Mouse (Mus musculus): ENCODE results near the gene Srpk2. TPM values are rescaled to one million over a fixed set of nuclear protein-coding genes. Genes with fewer than 3 reads are reported as not detected.

Gene Srpk2
- total and polyA plus RNA-seq, 3 experiments = 20.6 to 31.1 (median 23.3) TPM

DNA sequence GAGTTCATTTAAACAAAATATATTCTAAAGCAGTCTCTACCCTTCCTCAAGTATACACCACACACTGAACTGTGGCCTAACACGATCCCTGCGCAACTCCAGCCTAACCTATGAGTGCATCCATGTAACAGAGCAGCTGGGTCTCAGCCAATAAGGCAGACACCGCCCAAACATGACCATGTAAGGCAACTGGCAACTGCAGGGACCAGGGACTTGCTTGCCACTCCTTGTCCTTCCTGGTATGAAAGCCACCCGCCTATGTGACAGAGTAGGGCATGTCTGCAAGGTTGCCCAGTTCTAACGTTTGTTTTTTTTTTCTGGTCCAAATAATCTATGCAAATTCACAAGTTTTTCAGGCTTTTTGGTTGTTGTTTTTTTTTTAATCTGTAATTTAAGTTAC is 132.7 kb downstream of the Srpk2 start:
- no peaks in the 10 kb centered on the region for H3K4me1 ChIP-seq (ENCODE audit: control insufficient read depth in 1 of 2, insufficient read depth in 2 of 2)
- H3K9me3 ChIP-seq (replicated peaks; ENCODE audit: low read length) = no peaks in the 10 kb centered on the region
- peaks cover 9 to 53% of the 10 kb centered on the region in 2 experiments for H3K36me3 ChIP-seq (replicated peaks in 1 of 2; ENCODE audit: control insufficient read depth in 1 of 2, insufficient read depth in 1 of 2, low read length in 1 of 2)
- DNase-seq (ENCODE audit: extremely low read depth) = no peak
- H3K4me2 ChIP-seq (ENCODE audit: insufficient read depth, low read depth, poor library complexity, severe bottlenecking) = no peak overlapping the region
- in situ Hi-C loops (cut with MboI; ENCODE audit: low pct_ligation_motif_present, low pct_unique_long_range_greater_than_20kb, low sequenced_read_pairs) = no loop called here
- H3K27ac ChIP-seq (ENCODE audit: insufficient read depth, low read depth) = no peak overlapping the region
- H3K9ac ChIP-seq (ENCODE audit: insufficient read depth, low read depth) = no peak overlapping the region
- TF ChIP-seq PAX5 (IDR thresholded peaks at IDR 0.05; ENCODE audit: low read length) = no peak
- no peak for TF ChIP-seq RAD21 (IDR thresholded peaks at IDR 0.05; ENCODE audit: low read depth, low read length)
- no peak for TF ChIP-seq ETS1 (conservative IDR thresholded peaks at IDR 0.05; ENCODE audit: low read depth, low read length)
- TF ChIP-seq MAZ (IDR thresholded peaks at IDR 0.05; ENCODE audit: low read depth, low read length) = no peak
- no peak for TF ChIP-seq JUND (conservative IDR thresholded peaks at IDR 0.05; ENCODE audit: low read depth, low read length)
- TF ChIP-seq ELF1 (IDR thresholded peaks at IDR 0.05; ENCODE audit: low read depth, low read length) = no peak
- no peak for TF ChIP-seq CHD1 (IDR thresholded peaks at IDR 0.05; ENCODE audit: low read depth, low read length)
- no peak for TF ChIP-seq NELFE (IDR thresholded peaks at IDR 0.05; ENCODE audit: low read depth, low read length)
- no peak for TF ChIP-seq CTCF (conservative IDR thresholded peaks at IDR 0.05 in 1 of 2, IDR thresholded peaks at IDR 0.05 in 1 of 2; ENCODE audit: low read depth in 2 of 2, low read length in 2 of 2)
- TF ChIP-seq HCFC1 (IDR thresholded peaks at IDR 0.05; ENCODE audit: low read depth, low read length) = no peak
- TF ChIP-seq IRF4 (IDR thresholded peaks at IDR 0.05; ENCODE audit: low read depth, low read length) = no peak
- no peak for TF ChIP-seq MYC (IDR thresholded peaks at IDR 0.05; ENCODE audit: low read depth, low read length)
- no peak for TF ChIP-seq GABPA (IDR thresholded peaks at IDR 0.05; ENCODE audit: insufficient replicate concordance, low read depth, low read length)
- TF ChIP-seq POLR2AphosphoS2 (IDR thresholded peaks at IDR 0.05; ENCODE audit: low read depth, low read length) = no peak
- TF ChIP-seq ZKSCAN1 (IDR thresholded peaks at IDR 0.05; ENCODE audit: borderline replicate concordance, low read depth, low read length) = no peak
- no peaks in the 10 kb centered on the region for H3K27me3 ChIP-seq (replicated peaks)
- H3K4me3 ChIP-seq (replicated peaks in 1 of 3; ENCODE audit: low read depth in 2 of 3, low read length in 2 of 3, poor library complexity in 1 of 3) = no peak overlapping the region
- dilution Hi-C loops (cut with MboI; ENCODE audit: extremely low pct_ligation_motif_present, extremely low pct_unique_long_range_greater_than_20kb, low sequenced_read_pairs) = no loop called here
- H3K79me2 ChIP-seq (replicated peaks; ENCODE audit: control insufficient read depth, extremely low read depth, insufficient read depth, poor library complexity, severe bottlenecking) = 0 out of 2 replicates have a peak, but pooled peaks cover 3% of the 10 kb centered on the region

DNA sequence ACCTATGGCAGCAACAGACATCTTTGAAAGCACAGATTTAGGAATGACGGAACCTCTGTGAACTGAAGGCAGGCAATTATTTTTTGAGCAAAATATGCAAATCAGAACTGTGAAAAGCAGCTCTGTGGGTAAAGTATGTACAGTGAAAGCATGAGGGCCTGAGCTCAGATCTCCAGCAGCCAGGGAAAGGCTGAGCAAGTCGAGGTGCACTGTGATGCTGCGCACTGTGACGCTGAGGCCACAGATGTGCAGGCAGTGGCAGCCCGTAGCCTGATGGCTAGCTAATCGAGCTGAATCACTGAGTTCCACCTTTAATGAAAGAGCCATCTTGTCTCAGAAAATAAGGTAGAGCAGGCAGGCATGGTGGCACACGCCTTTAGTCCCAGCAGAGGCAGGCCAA is 148.7 kb downstream of the Srpk2 start:
- Histone ChIP-seq H3K36me3 (replicated peaks in 1 of 2; ENCODE audit: control insufficient read depth in 1 of 2, insufficient read depth in 1 of 2, low read length in 1 of 2) (peaks cover 36 to 70% of the 10 kb centered on the region in 2 experiments), H3K9ac (ENCODE audit: insufficient read depth, low read depth) (no peak overlapping the region), H3K27me3 (replicated peaks) (no peaks in the 10 kb centered on the region), H3K4me2 (ENCODE audit: insufficient read depth, low read depth, poor library complexity, severe bottlenecking) (no peak overlapping the region), H3K4me3 (replicated peaks in 1 of 3; ENCODE audit: low read depth in 2 of 3, low read length in 2 of 3, poor library complexity in 1 of 3) (no peak overlapping the region), H3K79me2 (replicated peaks; ENCODE audit: control insufficient read depth, extremely low read depth, insufficient read depth, poor library complexity, severe bottlenecking) (no peaks in the 10 kb centered on the region), H3K4me1 (ENCODE audit: control insufficient read depth in 1 of 2, insufficient read depth in 2 of 2) (peaks cover 0 to 10% of the 10 kb centered on the region in 2 experiments; a peak in 2 of 4 replicates), H3K9me3 (replicated peaks; ENCODE audit: low read length) (no peaks in the 10 kb centered on the region), H3K27ac (ENCODE audit: insufficient read depth, low read depth) (no peak overlapping the region)
- DNase-seq (ENCODE audit: extremely low read depth) = no peak
- dilution Hi-C loops (cut with MboI; ENCODE audit: extremely low pct_ligation_motif_present, extremely low pct_unique_long_range_greater_than_20kb, low sequenced_read_pairs) (no loop called here), in situ Hi-C loops (cut with MboI; ENCODE audit: low pct_ligation_motif_present, low pct_unique_long_range_greater_than_20kb, low sequenced_read_pairs) (no loop called here)
- TF ChIP-seq ETS1 (conservative IDR thresholded peaks at IDR 0.05; ENCODE audit: low read depth, low read length) (no peak), IRF4 (IDR thresholded peaks at IDR 0.05; ENCODE audit: low read depth, low read length) (no peak), ELF1 (IDR thresholded peaks at IDR 0.05; ENCODE audit: low read depth, low read length) (no peak), HCFC1 (IDR thresholded peaks at IDR 0.05; ENCODE audit: low read depth, low read length) (no peak)
